Mouse (Mus musculus): ENCODE data around the gene Asb15.

DNA sequence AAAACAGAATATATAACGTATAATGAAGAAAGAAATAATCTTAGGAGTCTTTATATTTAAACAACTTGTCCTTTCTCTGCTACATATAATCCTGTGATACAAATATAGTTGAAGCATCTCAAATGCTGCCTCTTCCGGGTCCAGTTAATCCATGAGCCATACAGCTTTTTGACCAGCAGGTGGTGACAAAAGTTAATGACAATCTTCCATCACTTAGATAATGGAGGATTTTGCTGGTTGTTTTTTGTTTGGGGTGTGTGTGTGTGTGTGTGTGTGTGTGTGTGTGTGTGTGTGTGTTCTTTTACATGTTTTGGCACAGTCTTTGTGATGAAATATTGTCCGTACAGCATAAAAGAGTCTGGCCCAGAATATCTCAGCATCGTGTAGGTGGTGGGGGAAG lies 2.2 kb downstream of the Asb15 start:
- TF ChIP-seq EP300 (IDR thresholded peaks at IDR 0.05; ENCODE audit: low read depth in 1 of 2, low read length in 2 of 2): no peak
- no peak for TF ChIP-seq POLR2AphosphoS2 (IDR thresholded peaks at IDR 0.05; ENCODE audit: low read length)
- no peak for TF ChIP-seq KAT2A (conservative IDR thresholded peaks at IDR 0.05; ENCODE audit: low read depth, low read length)
- no peak for TF ChIP-seq UBTF (IDR thresholded peaks at IDR 0.05; ENCODE audit: borderline replicate concordance, insufficient read depth, low read depth, low read length)
- TF ChIP-seq HCFC1 (IDR thresholded peaks at IDR 0.05; ENCODE audit: low read depth, low read length): peak; percentile 47; the same call in 1 of the 2 replicates
- TF ChIP-seq MAZ (IDR thresholded peaks at IDR 0.05; ENCODE audit: low read depth, low read length): no peak
- TF ChIP-seq SIN3A (IDR thresholded peaks at IDR 0.05; ENCODE audit: low read length): peak; percentile 55; the same call in 1 of the 2 replicates
- TF ChIP-seq POLR2A (IDR thresholded peaks at IDR 0.05; ENCODE audit: control insufficient read depth in 1 of 2, insufficient read depth in 1 of 2, low read depth in 1 of 2, low read length in 2 of 2, poor library complexity in 1 of 2): no peak
- no peak for TF ChIP-seq CHD2 (IDR thresholded peaks at IDR 0.05; ENCODE audit: low read length)
- TF ChIP-seq TAL1 (IDR thresholded peaks at IDR 0.05; ENCODE audit: low read length): no peak
